Mouse (Mus musculus): Measurements from ENCODE around the gene Tmem87b. TPM values are rescaled to one million over a fixed set of nuclear protein-coding genes. Genes with fewer than 3 reads are reported as not detected.

The Tmem87b gene
- polyA plus RNA-seq, 1 experiment from 2014 or later = 26.8 TPM

DNA sequence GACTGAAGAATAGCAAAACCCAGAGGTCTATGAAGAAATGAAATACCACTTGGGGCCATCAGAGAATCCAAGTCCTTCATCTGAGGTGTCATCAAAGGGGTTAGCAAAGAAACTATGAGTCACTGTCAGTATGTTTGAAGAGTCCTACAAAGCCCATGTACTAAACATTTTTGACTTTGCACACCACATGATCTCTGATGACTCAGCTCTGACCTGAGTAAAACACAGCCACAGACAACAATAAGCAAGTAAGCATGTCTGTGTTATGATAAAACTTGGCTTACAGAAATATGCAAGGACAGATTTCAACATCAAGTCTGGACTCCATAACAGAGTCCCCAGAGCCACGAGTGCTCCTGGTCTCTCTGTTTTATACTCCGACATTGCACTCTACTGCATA is 15.1 kb downstream of the Tmem87b start:
- Histone ChIP-seq H3K27me3 (replicated peaks; ENCODE audit: control insufficient read depth, insufficient read depth, low read length) (no peaks in the 10 kb centered on the region), H3K9ac (ENCODE audit: low read depth, low read length) (no peak overlapping the region), H3K27ac (replicated peaks; ENCODE audit: low read depth, low read length) (no peak overlapping the region), H3K4me2 (ENCODE audit: low read depth, low read length) (no peak overlapping the region), H3K9me3 (ENCODE audit: control insufficient read depth, low read length) (no peaks in the 10 kb centered on the region), H3K36me3 (ENCODE audit: control insufficient read depth, insufficient read depth, low read length) (peaks cover 70% of the 10 kb centered on the region), H3K4me1 (ENCODE audit: control insufficient read depth, insufficient read depth, low read length) (no peaks in the 10 kb centered on the region), H3K4me3 (ENCODE audit: low read depth, low read length) (no peak overlapping the region)
- DNase-seq (ENCODE audit: low spot score) (no peak), ATAC-seq (ENCODE audit: low read depth) (no peak)
- WGBS = 92% methylated on average over 2 of the region's 2 CpGs

DNA sequence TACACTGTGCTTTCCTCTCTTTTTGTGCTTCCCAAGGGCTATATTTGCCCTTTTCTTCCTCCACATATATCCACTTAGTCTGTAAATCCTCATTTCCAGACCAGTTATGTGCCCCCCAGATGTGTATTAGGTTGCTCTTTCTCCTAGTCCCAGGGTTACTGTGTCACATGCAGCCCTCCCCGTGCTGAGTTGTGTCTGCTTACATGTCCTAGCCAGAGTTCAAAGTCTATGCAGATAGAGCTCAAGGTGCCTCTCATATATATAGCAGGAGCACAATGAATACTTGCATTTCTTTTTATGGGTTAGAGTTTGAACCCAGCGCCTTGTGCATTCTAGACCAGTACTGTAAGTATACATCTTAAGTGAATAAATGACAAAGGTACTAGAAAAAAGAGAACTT is 15.5 kb downstream of the Tmem87b start:
- H3K27ac ChIP-seq (replicated peaks; ENCODE audit: low read depth, low read length) = no peak overlapping the region
- no peaks in the 10 kb centered on the region for H3K27me3 ChIP-seq (replicated peaks; ENCODE audit: control insufficient read depth, insufficient read depth, low read length)
- WGBS = 94% methylated on average over 2 of the region's 2 CpGs
- H3K36me3 ChIP-seq (ENCODE audit: control insufficient read depth, insufficient read depth, low read length) = peaks cover 73% of the 10 kb centered on the region
- DNase-seq (ENCODE audit: low spot score) = no peak
- H3K9ac ChIP-seq (ENCODE audit: low read depth, low read length) = no peak overlapping the region
- no peak overlapping the region for H3K4me3 ChIP-seq (ENCODE audit: low read depth, low read length)
- ATAC-seq (ENCODE audit: low read depth) = no peak
- H3K4me1 ChIP-seq (ENCODE audit: control insufficient read depth, insufficient read depth, low read length) = no peaks in the 10 kb centered on the region
- H3K4me2 ChIP-seq (ENCODE audit: low read depth, low read length) = no peak overlapping the region
- no peaks in the 10 kb centered on the region for H3K9me3 ChIP-seq (ENCODE audit: control insufficient read depth, low read length)

GRCm38 (mm10) chr2:128837531-128837930 is 19.6 kb downstream of the Tmem87b start:
- ATAC-seq (ENCODE audit: low read depth) (no peak), DNase-seq (ENCODE audit: low spot score) (no peak)
- Histone ChIP-seq H3K4me2 (ENCODE audit: low read depth, low read length) (no peak overlapping the region), H3K36me3 (ENCODE audit: control insufficient read depth, insufficient read depth, low read length) (peaks cover 79% of the 10 kb centered on the region), H3K27ac (replicated peaks; ENCODE audit: low read depth, low read length) (no peak overlapping the region), H3K27me3 (replicated peaks; ENCODE audit: control insufficient read depth, insufficient read depth, low read length) (no peaks in the 10 kb centered on the region), H3K9ac (ENCODE audit: low read depth, low read length) (no peak overlapping the region), H3K4me3 (ENCODE audit: low read depth, low read length) (no peak overlapping the region), H3K9me3 (ENCODE audit: control insufficient read depth, low read length) (no peaks in the 10 kb centered on the region), H3K4me1 (ENCODE audit: control insufficient read depth, insufficient read depth, low read length) (no peaks in the 10 kb centered on the region)
- WGBS = 88% methylated on average over 8 of the region's 8 CpGs

DNA sequence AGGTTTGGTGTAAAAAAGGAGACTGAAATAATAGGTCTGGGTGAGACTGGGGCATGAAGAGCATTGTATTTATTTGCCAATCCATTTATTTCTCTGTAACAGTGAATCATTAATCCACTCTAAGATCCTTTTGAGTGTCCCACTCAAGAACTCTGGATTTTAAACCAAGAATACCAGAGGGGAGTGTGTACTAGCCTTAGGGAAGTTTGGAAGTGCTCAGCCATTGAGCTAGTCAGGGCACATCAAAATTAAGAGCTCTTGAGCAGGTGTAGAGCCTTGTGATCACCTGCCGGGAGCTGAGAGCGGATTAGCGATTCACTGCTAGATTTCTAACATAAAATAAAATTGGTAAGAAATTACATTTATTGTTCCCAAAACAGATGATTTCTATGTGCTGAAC is 20.7 kb downstream of the Tmem87b start:
- no peaks in the 10 kb centered on the region for H3K27me3 ChIP-seq (replicated peaks; ENCODE audit: control insufficient read depth, insufficient read depth, low read length)
- no peaks in the 10 kb centered on the region for H3K4me1 ChIP-seq (ENCODE audit: control insufficient read depth, insufficient read depth, low read length)
- no peak overlapping the region for H3K4me3 ChIP-seq (ENCODE audit: low read depth, low read length)
- no peak overlapping the region for H3K9ac ChIP-seq (ENCODE audit: low read depth, low read length)
- H3K27ac ChIP-seq (replicated peaks; ENCODE audit: low read depth, low read length) = no peak overlapping the region
- no peaks in the 10 kb centered on the region for H3K9me3 ChIP-seq (ENCODE audit: control insufficient read depth, low read length)
- no peak overlapping the region for H3K4me2 ChIP-seq (ENCODE audit: low read depth, low read length)
- no peak for DNase-seq (ENCODE audit: low spot score)
- WGBS = 92% methylated on average over 3 of the region's 3 CpGs
- no peak for ATAC-seq (ENCODE audit: low read depth)
- peaks cover 79% of the 10 kb centered on the region for H3K36me3 ChIP-seq (ENCODE audit: control insufficient read depth, insufficient read depth, low read length)

DNA sequence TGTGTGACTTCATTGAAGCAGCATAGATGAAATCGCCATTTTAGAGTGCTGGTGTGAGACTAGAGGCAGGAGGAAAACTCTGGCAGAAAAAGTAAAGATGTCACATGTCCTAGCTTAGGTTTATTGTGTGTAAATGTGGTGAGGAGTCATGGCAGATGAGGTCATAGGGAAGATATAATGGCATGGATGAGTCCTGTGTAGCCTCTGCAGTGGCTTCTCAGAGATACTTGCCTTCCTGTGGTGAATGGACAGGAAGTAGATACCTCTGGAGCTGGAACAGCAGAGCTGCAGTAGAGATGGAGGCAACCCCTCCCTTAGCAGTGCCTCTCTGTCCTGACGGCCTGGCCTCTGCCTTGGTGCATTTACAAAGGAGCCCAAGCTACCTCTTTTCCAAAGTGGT is 21.6 kb downstream of the Tmem87b start:
- Histone ChIP-seq H3K9ac (ENCODE audit: low read depth, low read length) (no peak overlapping the region), H3K27ac (replicated peaks; ENCODE audit: low read depth, low read length) (no peak overlapping the region), H3K36me3 (ENCODE audit: control insufficient read depth, insufficient read depth, low read length) (peaks cover 77% of the 10 kb centered on the region), H3K4me2 (ENCODE audit: low read depth, low read length) (no peak overlapping the region), H3K4me1 (ENCODE audit: control insufficient read depth, insufficient read depth, low read length) (no peaks in the 10 kb centered on the region), H3K9me3 (ENCODE audit: control insufficient read depth, low read length) (no peaks in the 10 kb centered on the region), H3K4me3 (ENCODE audit: low read depth, low read length) (no peak overlapping the region), H3K27me3 (replicated peaks; ENCODE audit: control insufficient read depth, insufficient read depth, low read length) (no peaks in the 10 kb centered on the region)
- DNase-seq (ENCODE audit: low spot score) = no peak
- WGBS = 80% methylated on average over 2 of the region's 2 CpGs
- no peak for ATAC-seq (ENCODE audit: low read depth)

DNA sequence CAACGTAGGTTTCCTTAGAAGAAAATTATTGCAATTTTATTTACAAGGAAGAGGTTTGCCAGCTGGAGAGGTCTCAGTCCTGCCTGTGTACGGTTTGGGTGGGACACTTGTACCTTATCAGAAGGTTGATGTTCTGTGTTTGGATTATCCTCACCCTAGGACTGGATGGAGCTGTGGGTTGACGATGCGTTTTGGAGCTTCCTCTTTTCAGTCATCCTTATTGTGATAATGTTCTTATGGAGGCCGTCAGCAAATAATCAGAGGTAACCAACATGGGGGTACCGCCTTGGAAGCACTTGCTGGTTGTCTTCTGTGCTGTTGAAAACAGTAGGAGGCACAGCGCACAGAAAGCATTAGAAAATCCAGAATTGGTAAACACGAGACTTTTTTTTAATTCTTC is 24.5 kb downstream of the Tmem87b start:
- no peak overlapping the region for H3K9ac ChIP-seq (ENCODE audit: low read depth, low read length)
- H3K36me3 ChIP-seq (ENCODE audit: control insufficient read depth, insufficient read depth, low read length) = peaks cover 78% of the 10 kb centered on the region
- no peaks in the 10 kb centered on the region for H3K4me1 ChIP-seq (ENCODE audit: control insufficient read depth, insufficient read depth, low read length)
- ATAC-seq (ENCODE audit: low read depth) (no peak), DNase-seq (ENCODE audit: low spot score) (no peak)
- no peaks in the 10 kb centered on the region for H3K27me3 ChIP-seq (replicated peaks; ENCODE audit: control insufficient read depth, insufficient read depth, low read length)
- H3K9me3 ChIP-seq (ENCODE audit: control insufficient read depth, low read length) = no peaks in the 10 kb centered on the region
- no peak overlapping the region for H3K4me2 ChIP-seq (ENCODE audit: low read depth, low read length)
- WGBS = 93% methylated on average over 8 of the region's 8 CpGs
- no peak overlapping the region for H3K27ac ChIP-seq (replicated peaks; ENCODE audit: low read depth, low read length)
- no peak overlapping the region for H3K4me3 ChIP-seq (ENCODE audit: low read depth, low read length)

DNA sequence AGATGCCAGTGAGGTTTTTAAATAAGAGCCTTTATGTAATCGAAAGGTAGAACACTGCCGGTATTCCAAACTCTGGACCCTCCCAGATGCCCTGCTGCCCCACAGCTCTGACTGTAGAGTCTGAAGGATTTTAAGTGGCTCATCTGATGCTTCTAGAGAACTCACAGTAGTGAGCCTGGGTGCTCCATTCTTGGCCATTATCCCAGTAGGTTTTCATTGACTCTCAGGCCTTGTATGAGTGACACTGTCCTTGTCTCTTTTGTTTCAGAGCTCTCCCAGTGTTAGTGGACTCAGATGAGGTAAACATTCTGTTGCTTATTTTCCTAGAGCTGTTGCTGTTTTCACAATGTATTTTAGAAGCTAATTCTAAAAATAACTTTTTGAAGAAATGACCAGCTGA is 32.1 kb downstream of the Tmem87b start:
- H3K4me1 ChIP-seq (ENCODE audit: control insufficient read depth, insufficient read depth, low read length) = no peaks in the 10 kb centered on the region
- H3K9ac ChIP-seq (ENCODE audit: low read depth, low read length) = no peak overlapping the region
- ATAC-seq (ENCODE audit: low read depth) = no peak
- H3K4me2 ChIP-seq (ENCODE audit: low read depth, low read length) = no peak overlapping the region
- H3K27me3 ChIP-seq (replicated peaks; ENCODE audit: control insufficient read depth, insufficient read depth, low read length) = no peaks in the 10 kb centered on the region
- H3K27ac ChIP-seq (replicated peaks; ENCODE audit: low read depth, low read length) = no peak overlapping the region
- 100% methylated on average over 2 of the region's 2 CpGs for WGBS
- no peaks in the 10 kb centered on the region for H3K9me3 ChIP-seq (ENCODE audit: control insufficient read depth, low read length)
- no peak for DNase-seq (ENCODE audit: low spot score)
- no peak overlapping the region for H3K4me3 ChIP-seq (ENCODE audit: low read depth, low read length)
- H3K36me3 ChIP-seq (ENCODE audit: control insufficient read depth, insufficient read depth, low read length) = peaks cover 74% of the 10 kb centered on the region

- no peaks in the 10 kb centered on the region for H3K27me3 ChIP-seq (replicated peaks; ENCODE audit: control insufficient read depth, insufficient read depth, low read length)
- H3K36me3 ChIP-seq (ENCODE audit: control insufficient read depth, insufficient read depth, low read length) = peaks cover 13% of the 10 kb centered on the region
- no peaks in the 10 kb centered on the region for H3K9me3 ChIP-seq (ENCODE audit: control insufficient read depth, low read length)
- ATAC-seq (ENCODE audit: low read depth) = no peak
- H3K4me2 ChIP-seq (ENCODE audit: low read depth, low read length) = no peak overlapping the region
- DNase-seq (ENCODE audit: low spot score) = no peak
- WGBS = 77% methylated on average over 1 of the region's 1 CpGs
- no peaks in the 10 kb centered on the region for H3K4me1 ChIP-seq (ENCODE audit: control insufficient read depth, insufficient read depth, low read length)
- H3K9ac ChIP-seq (ENCODE audit: low read depth, low read length) = no peak overlapping the region
- H3K27ac ChIP-seq (replicated peaks; ENCODE audit: low read depth, low read length) = no peak overlapping the region
- H3K4me3 ChIP-seq (ENCODE audit: low read depth, low read length) = no peak overlapping the region
Observed at GRCm38 (mm10) chr2:128856673-128857072, 38.8 kb downstream of the Tmem87b start.

DNA sequence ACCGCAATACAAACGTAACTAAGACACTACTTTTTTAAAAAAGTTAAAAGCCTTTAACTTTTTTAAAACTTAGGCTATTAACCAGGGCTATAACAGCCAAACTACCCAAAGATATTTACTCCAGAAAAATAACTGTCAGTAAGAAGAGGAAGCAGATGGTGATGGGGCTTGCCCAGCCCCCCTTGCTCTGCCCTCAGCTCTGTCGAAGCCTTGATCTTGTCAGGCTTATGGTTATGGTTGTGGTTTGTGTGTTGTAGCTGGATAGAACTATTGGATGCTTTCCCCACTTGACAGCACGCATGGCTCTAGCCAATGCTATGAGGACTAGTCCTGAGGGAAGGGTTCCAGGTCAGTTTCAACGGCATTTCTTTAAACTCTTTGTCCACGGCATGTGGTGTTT is 41.0 kb downstream of the Tmem87b start:
- Histone ChIP-seq H3K4me2 (ENCODE audit: low read depth, low read length) (no peak overlapping the region), H3K36me3 (ENCODE audit: control insufficient read depth, insufficient read depth, low read length) (no peaks in the 10 kb centered on the region), H3K9ac (ENCODE audit: low read depth, low read length) (no peak overlapping the region), H3K4me1 (ENCODE audit: control insufficient read depth, insufficient read depth, low read length) (no peaks in the 10 kb centered on the region), H3K9me3 (ENCODE audit: control insufficient read depth, low read length) (no peaks in the 10 kb centered on the region), H3K4me3 (ENCODE audit: low read depth, low read length) (no peak overlapping the region), H3K27ac (replicated peaks; ENCODE audit: low read depth, low read length) (no peak overlapping the region), H3K27me3 (replicated peaks; ENCODE audit: control insufficient read depth, insufficient read depth, low read length) (peaks cover 10% of the 10 kb centered on the region; the same call in 1 of the 2 replicates)
- 88% methylated on average over 6 of the region's 6 CpGs for WGBS
- ATAC-seq (ENCODE audit: low read depth) = no peak
- no peak for DNase-seq (ENCODE audit: low spot score)
